Mouse (Mus musculus) gastrocnemius, postnatal 25 days (tissue): ENCODE data around the gene Tgfbr3. TPM values are rescaled to one million over a fixed set of nuclear protein-coding genes. Genes with fewer than 3 reads are reported as not detected.
"Not testable (repeated sequence)": the region's sequence is repeated elsewhere in the genome, so short reads cannot be mapped to it uniquely, and the experiment has no call there.

Experiments used
- DNase-seq: peaks from one replicate; pipeline ENCODE4 v3.0.0; 2022
- total RNA-seq, 2 experiments: library from RNA; stranded (reverse); gene quantifications; 1 replicate in 1 of 2; 2 replicates in 1 of 2; pipeline ENCODE4 v1.2.3; 2021

The Tgfbr3 gene
- total RNA-seq, 2 experiments from 2014 or later, result 13.6 to 20.1 TPM

- no peak for DNase-seq
These were observed 6.7 kb downstream of the Tgfbr3 start for GRCm38 (mm10) chr5:107282561-107283307.

- no peak for DNase-seq
These were observed 10.2 kb downstream of the Tgfbr3 start for GRCm38 (mm10) chr5:107279263-107279662.

DNA sequence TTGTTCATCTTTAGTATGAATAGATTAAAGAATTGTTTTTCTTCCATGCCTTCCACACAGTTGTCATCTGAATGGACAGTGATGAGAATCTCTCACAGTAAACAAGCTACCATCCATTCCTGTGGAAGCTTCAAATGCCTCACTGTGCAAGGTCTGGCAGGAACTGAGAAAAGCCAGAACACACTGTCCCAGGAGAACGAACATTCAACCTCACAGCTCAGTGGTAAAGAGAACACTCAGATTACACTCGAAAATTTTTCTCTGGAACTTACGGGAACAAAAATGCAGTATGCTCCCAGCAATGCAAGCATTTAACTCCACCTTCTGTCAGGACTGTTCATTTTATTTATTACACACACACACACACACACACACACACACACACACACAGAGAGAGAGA is 13.2 kb downstream of the Tgfbr3 start:
- no peak for DNase-seq

GRCm38 (mm10) chr5:107272252-107273028 is 17.0 kb downstream of the Tgfbr3 start:
- DNase-seq, result no peak

DNA sequence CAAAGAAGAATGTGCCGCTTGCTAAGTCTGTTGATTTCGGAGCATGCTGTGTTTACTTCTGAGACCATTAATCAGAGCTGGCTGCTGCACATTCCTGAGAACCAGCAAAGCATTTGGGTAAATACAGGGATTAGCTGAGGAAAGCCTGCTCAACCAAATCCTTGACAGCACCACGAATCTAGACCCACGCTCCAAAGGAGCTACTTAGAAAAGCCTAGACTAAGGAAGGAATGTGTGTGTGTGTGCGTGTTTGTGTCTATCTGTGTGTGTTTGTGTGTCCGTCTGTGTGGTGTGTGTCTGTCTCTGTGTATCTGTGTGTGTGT is 20.5 kb downstream of the Tgfbr3 start:
- no peak for DNase-seq

- DNase-seq, result no peak
These were observed 21.1 kb downstream of the Tgfbr3 start for GRCm38 (mm10) chr5:107268121-107269005.

DNA sequence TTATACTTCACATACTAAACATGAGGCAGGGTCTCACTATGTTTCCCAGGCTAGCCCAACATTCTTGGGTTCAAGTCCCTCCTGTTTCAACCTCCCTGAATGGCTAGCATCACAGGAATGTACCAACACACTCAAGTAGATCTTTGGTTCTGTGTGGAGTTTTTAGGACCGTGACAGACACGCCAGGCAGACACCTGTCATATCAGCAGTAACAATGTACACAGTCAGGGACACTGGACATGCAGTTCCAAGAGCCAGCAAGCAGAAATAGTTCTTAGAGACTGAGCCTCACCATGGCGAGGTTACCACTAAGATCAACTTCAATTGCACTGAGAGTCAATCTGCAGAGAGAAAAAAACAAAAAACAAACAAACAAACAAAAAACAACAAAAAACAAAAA is 22.9 kb downstream of the Tgfbr3 start:
- DNase-seq, result no peak

DNA sequence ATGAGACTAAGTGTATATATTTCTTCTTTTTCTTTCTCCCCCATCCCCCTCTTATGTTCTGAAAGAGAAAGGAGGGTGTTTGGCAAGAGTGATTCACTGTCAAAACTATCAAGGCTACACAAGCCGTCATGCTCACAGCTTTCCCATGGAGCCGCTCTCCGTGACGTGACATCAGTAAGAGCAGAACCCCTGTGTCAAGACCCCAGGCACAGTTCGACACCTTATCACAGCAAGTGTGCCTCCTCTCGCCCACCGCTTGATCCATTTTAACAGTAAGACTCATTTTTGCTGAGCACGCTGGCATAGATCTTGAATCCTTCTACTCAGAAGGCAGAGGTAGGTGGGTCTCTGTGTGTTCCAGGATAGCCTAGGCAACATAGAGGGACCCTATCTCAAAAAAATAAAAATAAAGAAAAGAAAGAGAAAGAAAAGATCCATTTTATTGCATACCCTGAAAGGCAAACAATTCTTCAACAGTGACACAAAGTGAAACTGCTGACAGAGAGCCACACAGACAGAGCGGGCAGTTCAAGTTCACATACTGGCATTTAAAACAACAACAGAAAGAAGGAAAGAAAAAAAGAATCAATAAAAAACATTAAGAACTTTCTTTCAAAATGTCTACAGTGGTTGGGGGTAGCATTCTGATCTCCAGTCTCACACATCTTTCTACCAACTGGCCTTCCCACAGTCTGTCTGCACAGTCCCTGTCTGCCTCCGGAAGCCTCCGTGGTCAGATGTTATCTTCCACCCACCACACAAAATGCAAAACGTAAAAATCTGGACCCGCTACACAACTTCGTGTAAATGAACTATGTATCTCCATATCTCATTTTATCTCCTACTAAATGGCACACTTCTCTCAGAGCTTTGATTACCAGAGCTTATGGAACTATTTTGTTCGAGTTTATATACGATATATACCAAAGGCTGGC is 24.7 kb downstream of the Tgfbr3 start:
- DNase-seq, result no peak

- no peak for DNase-seq
These were observed 25.6 kb downstream of the Tgfbr3 start for GRCm38 (mm10) chr5:107263836-107264235.

DNA sequence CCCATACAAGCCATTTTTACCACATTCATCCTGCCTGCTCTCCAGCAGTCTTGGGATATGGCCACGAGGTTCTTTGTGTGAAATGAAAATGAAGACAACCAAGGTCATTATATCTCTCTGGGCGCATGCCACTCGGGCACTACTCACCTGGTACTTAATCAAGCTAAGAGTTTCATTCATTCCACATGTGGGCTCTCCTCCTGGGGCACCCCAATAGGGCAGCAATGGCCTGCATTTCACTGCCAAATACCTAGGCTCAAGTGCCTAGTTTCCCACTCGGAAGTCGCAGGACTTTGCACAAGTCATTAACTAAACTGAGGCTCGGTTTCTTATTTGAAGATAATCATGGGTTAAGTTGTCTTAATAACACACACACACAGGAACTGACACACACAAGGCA is 27.5 kb downstream of the Tgfbr3 start:
- no peak for DNase-seq

DNA sequence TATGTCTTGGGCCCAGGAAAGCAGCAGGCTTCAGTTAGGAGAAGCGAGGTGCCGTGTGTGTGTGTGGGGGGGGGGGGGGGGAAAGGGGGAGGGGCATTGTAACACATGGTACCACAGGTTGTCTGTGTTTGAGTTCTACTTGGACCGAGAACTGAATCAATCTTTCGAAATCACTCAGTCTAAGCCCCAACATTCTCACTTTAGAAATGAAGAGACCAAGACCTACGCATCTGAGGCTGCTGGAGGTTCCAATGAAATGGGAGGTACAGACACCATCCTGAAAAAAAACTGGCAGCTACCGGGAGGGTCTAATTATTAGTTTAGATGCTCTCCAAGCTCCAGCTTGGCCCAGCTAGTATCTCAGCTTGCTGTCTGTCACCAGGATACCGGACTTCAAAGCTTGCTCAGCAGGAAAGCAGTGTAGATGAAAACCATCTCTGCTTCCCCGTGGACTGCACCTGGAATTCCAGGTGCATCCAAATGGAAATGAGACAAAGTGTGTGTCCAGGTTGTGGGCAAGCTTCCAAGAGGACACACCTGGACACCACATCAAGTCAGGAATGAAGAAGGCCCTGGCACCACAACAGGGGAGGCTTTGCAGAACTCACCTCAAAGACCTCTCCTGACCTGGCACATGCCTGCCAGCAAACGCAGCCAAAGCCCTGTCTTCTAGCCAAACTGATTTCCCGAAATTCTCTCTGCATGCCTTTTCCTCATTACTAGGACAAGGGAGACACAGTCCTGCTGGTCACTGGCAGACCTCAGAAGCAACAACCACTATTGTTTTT is 28.5 kb downstream of the Tgfbr3 start:
- DNase-seq, result no peak

DNA sequence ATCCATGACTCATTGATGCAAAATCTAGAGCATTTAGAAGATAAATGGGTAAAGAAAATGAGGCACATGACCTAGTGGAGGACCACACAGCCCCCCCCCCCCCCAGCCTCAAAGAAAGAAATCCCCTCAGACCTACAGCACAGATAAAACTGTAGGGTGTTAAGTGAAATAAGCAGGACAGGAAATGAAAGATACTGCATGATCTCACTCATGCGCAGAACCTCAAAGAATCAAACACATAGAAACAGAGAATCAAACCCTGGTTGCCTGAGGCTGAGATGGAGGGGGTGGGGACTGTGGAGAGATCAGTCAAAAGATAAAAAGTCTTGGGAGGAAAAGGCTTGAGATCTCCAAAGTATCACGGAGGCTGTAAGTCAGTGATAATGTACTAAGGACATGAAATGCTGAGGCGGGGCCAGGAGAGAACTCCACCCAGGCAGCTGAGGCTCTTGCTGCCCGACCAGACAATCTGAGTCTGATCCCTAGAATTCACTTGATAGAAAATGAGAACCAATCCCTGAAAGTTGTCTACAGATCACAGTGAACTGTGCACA is 29.9 kb downstream of the Tgfbr3 start:
- DNase-seq, result no peak

- no peak for DNase-seq
These were observed 36.0 kb downstream of the Tgfbr3 start for GRCm38 (mm10) chr5:107253395-107253794.

- DNase-seq, result no peak
These were observed 37.0 kb downstream of the Tgfbr3 start for GRCm38 (mm10) chr5:107252435-107252834.

GRCm38 (mm10) chr5:107251751-107252305 is 37.6 kb downstream of the Tgfbr3 start:
- no peak for DNase-seq

DNA sequence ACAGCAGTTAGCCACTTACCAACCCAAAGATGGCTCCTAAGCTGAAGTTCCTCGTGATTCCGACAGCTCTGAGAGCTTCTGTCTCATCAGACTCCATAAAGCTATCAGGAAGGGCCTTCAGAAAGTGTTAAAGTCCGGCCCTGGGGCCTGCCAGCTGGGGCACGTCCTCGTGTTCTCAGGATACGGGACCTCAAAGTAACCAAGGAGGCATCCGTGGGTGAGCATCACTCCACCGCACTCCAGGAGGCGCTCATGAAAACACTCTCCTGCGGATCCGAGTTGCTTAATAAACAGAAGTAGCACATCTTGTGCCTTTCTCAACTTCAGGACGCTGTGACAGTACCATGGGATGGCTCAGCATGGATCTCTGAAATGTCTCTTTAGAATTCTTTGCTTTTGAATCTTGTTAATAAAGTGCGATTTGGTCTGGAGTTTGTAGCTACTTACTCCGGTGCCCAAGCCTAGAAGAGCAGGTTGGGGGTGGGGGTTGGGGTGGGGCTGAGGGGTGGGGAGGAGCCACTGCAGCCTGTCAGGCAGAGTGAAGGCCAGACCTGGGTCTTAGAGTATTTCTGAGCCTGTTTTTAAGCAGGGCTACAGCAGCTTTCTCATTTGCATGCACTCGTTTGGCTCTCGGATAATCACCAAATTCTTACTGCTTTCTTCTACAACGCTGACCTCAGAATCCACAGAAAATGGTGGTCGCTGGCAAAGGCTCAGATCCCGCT is 38.7 kb downstream of the Tgfbr3 start:
- no peak for DNase-seq

DNA sequence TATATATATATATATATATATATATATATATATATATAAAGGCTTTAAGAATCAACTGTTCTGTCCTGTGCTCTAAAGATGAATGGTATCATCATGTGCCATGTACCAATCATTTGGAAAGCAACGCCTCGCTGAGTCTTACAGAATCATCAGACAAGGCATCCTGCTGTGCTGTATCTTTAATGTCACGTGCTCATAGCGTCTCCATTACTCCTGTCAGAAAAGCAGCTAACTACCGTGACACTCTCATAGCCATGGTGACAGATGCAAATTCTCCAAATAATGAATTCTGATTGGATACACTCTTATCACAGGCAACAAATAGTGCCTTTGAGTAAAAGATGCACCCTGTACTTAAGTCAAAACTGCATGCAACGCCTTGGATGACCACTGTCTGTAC is 40.7 kb downstream of the Tgfbr3 start:
- DNase-seq, result no peak

GRCm38 (mm10) chr5:107248302-107248701 is 41.1 kb downstream of the Tgfbr3 start:
- not testable (repeated sequence) for DNase-seq

DNA sequence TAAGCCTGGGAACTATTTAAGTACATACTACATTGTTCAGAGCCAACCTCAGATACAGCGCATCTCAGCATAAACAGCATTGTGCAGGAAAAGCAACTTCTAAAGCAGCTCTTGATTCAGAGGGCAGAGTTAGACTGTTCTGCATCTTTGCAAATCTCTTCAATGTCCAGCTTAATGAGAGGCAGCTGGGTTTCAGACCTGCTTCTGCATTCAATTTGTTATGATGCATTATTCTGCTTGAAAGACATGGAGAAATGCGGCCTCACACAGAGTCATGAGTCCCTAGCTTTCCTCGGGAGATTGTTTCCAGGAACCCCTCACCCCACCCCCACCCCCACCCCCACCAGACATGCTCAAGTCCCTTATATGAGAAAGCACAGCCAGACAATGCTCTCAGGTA is 41.6 kb downstream of the Tgfbr3 start:
- no peak for DNase-seq
